Mouse (Mus musculus) embryonic fibroblast, embryonic 13.5 days (primary cell): ENCODE measurements around the gene Dnase1l3.

Source experiments
- CTCF ChIP-seq: IDR thresholded peaks from 2 replicates; pipeline ENCODE4 v1.5.1; 2011; ENCODE audit warnings: mild to moderate bottlenecking, control low read depth, low read length, moderate library complexity, borderline replicate concordance; ENCODE audit not compliant: insufficient read depth
- POLR2A ChIP-seq: IDR thresholded peaks from 2 replicates; pipeline ENCODE4 v1.6.1; 2011; ENCODE audit warnings: low read depth, mild to moderate bottlenecking, control low read depth, low read length, moderate library complexity

GRCm38 (mm10) chr14:8011297-8011696 lies 16.9 kb upstream of the Dnase1l3 start:
- no peak for TF ChIP-seq CTCF
- TF ChIP-seq POLR2A = no peak
